ENCODE assay signal across 8 mouse cellular contexts in genomic region chr8:119909944-119910546, GRCm38 (mm10). TPM values are rescaled to one million over a fixed set of nuclear protein-coding genes. Genes with fewer than 3 reads are reported as not detected.
A peak's percentile ranks its signal among the peaks of the same experiment; 100 is the strongest.
DNase-seq lines count a peak whose midpoint lies in the region; ATAC-seq lines count a peak whose summit lies in the region.

TSS of gene Usp10 (plus strand) at chr8:119910360.

- peak within 1 kb of the TSS; percentile 92 for H3K9ac ChIP-seq in midbrain, embryonic 13.5 days (replicated peaks)

- 0 out of 2 replicates have a peak, but pooled peaks cover 3% of the 10 kb centered on the region for H3K27me3 ChIP-seq in midbrain, embryonic 13.5 days

- H3K36me3 ChIP-seq in midbrain, embryonic 13.5 days = no peaks in the 10 kb centered on the region

- peak within 1 kb of the TSS; percentile 84 for H3K4me2 ChIP-seq in midbrain, embryonic 13.5 days (replicated peaks)

- peak within 1 kb of the TSS; percentile 88 for H3K4me3 ChIP-seq in midbrain, embryonic 13.5 days (replicated peaks)

- H3K9me3 ChIP-seq in midbrain, embryonic 13.5 days = no peaks in the 10 kb centered on the region

- peaks cover 44% of the 10 kb centered on the region for H3K4me1 ChIP-seq in midbrain, embryonic 13.5 days (replicated peaks)

- H3K27ac ChIP-seq in midbrain, embryonic 13.5 days = peak within 1 kb of the TSS; percentile 94

- no peak for ATAC-seq in granulocyte monocyte progenitor cell, adult 5-6 weeks (replicated peaks; ENCODE audit: poor library complexity, severe bottlenecking)
- peak; percentile 16; the same call in 1 of the 2 replicates for ATAC-seq in midbrain, embryonic 13.5 days

- no peak for DNase-seq in adrenal gland, adult 18-20 months (ENCODE audit: low spot score in 2 of 2)
- DNase-seq in adrenal gland, adult (ENCODE audit: inconsistent age in 2 of 2, low spot score in 1 of 2) = no peak
- DNase-seq in thymus, postnatal 0 days (ENCODE audit: low spot score) = peak; percentile 9
- DNase-seq in thymus, postnatal 14 days = no peak
- no peak for DNase-seq in layer of hippocampus, postnatal 14 days (ENCODE audit: low spot score in 2 of 2)
- DNase-seq in MN1 (ENCODE audit: low spot score) = no peak

- 29% methylated on average over 13 of the region's 13 CpGs for WGBS in midbrain, embryonic 13.5 days

RNA-seq across cellular contexts. Expression of gene Usp10, which starts in this region (rescaled TPM):
- total RNA-seq in adrenal gland, adult 18-20 months (2021) = 100 to 1,000 TPM; 114 to 127 TPM
- polyA plus RNA-seq in thymus, postnatal 0 days (2015; fragmentation: Nextera tagmentation; extraction: Ambion mirVana) = 76.1 and 77.7 TPM in 2 replicates
- total RNA-seq in granulocyte monocyte progenitor cell, adult 5-6 weeks (2014; fragmentation: Nextera tagmentation) = 91.5 and 110 TPM in 2 replicates
- 56.4 and 69.3 TPM in 2 replicates for total RNA-seq in granulocyte monocyte progenitor cell, adult 5-6 weeks (2017)
- total RNA-seq in layer of hippocampus, postnatal 14 days (2021) = 10 to 100 TPM; 86.7 to 93.0 TPM
- 130 and 137 TPM in 2 replicates for polyA plus RNA-seq in midbrain, embryonic 13.5 days (2015; fragmentation: Nextera tagmentation; extraction: Ambion mirVana)
